Mouse (Mus musculus) limb, embryonic 11.5 days (tissue): Measurements from ENCODE around the gene Gnb1l. TPM values are rescaled to one million over a fixed set of nuclear protein-coding genes. Genes with fewer than 3 reads are reported as not detected.

ENCODE experiments used
- ATAC-seq: fragments of 200-750 bp; cut with Nextera tagmentation; 2 replicates; pipeline ENCODE4 v1.8.0; 2017; ENCODE audit warnings: low read depth; ENCODE audit not compliant: insufficient number of reproducible peaks, low FRiP score, low TSS enrichment
- DNase-seq: peaks from one replicate; pipeline ENCODE4 v3.0.0-alpha.2; 2015; ENCODE audit warnings: low spot score
- H3K27ac ChIP-seq: fragments of 300-500 bp; sonication (generic); replicated peaks from 2 replicates; pipeline ENCODE4 v1.5.1; 2014; ENCODE audit warnings: low read depth, mild to moderate bottlenecking, low read length
- H3K27me3 ChIP-seq: fragments of 300-500 bp; sonication (generic); 2 replicates; pipeline ENCODE4 v1.6.1; 2014; ENCODE audit warnings: mild to moderate bottlenecking, low read length, mixed read lengths; ENCODE audit not compliant: control insufficient read depth, insufficient read depth
- H3K36me3 ChIP-seq: fragments of 300-500 bp; sonication (generic); 2 replicates; pipeline ENCODE4 v1.6.1; 2014; ENCODE audit warnings: mild to moderate bottlenecking, low read length, moderate library complexity, mixed read lengths; ENCODE audit not compliant: control insufficient read depth, insufficient read depth
- H3K4me1 ChIP-seq: fragments of 300-500 bp; sonication (generic); 2 replicates; pipeline ENCODE4 v1.6.1; 2014; ENCODE audit warnings: low read length, mixed read lengths; ENCODE audit not compliant: control insufficient read depth, insufficient read depth
- H3K4me2 ChIP-seq: fragments of 300-500 bp; sonication (generic); 2 replicates; pipeline ENCODE4 v1.6.1; 2014; ENCODE audit warnings: low read depth, mild to moderate bottlenecking, moderate library complexity; ENCODE audit not compliant: severe bottlenecking
- H3K4me3 ChIP-seq: fragments of 300-500 bp; sonication (generic); 2 replicates; pipeline ENCODE4 v1.5.1; 2014; ENCODE audit warnings: low read depth, low read length
- H3K9ac ChIP-seq: fragments of 300-500 bp; sonication (generic); 2 replicates; pipeline ENCODE4 v1.6.1; 2014; ENCODE audit warnings: mild to moderate bottlenecking, low read length
- H3K9me3 ChIP-seq: fragments of 300-500 bp; sonication (generic); 2 replicates; pipeline ENCODE4 v1.6.1; 2016; ENCODE audit warnings: low read length; ENCODE audit not compliant: control insufficient read depth
- WGBS: fragments of 180-500 bp; shearing (Covaris S2); extraction: QIAGEN DNeasy Blood & Tissue Kit; methylation state at CpG from one replicate; pipeline ENCODE4 v1.1.7; 2014; 5-methylcytosine and 5-hydroxymethylcytosine counted together
- polyA plus RNA-seq: library from polyadenylated mRNA; unstranded; fragments of >200 nt; fragmentation: Nextera tagmentation; extraction: Ambion mirVana; gene quantifications from 2 replicates; pipeline ENCODE4 v1.2.1, GENCODE M21; 2014

Gene Gnb1l
- polyA plus RNA-seq, 1 experiment from 2014 or later, result 18.6 TPM

DNA sequence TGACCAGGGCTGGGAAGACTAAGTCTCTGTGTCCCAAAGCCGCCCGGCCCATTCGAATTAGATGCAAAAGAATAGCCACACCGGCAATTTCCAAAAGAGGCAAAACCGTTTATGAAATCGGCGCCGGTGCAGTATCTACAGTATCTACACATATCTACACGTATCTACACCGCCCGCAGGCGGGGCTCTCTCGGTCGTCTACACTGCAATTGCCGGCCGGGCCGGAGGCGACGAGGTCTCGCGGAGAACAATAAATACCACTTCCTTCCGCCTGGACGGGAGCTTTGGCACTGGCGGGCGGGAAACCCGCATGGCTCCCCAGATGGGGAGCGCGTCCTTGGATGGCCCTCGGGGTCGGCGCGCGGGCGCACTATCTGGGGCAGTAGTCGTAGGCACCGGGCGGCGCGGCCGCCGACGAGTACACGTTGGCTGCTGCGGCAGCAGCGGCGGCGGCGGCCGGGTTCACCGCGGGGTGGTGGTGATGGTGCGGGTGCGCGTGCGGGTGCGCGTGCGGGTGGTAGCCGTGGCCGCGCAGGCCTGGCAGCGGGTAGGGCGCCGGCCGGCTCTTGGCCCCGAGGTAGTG, 83.2 kb downstream of the Gnb1l start:
- peak overlapping the region; percentile 42 for H3K4me2 ChIP-seq
- H3K4me3 ChIP-seq, result peak overlapping the region; percentile 23; the same call in 1 of the 2 replicates
- WGBS, result under 1% methylated on average over 49 of the region's 66 CpGs
- ATAC-seq (no peak), DNase-seq (peak; percentile 66)
- H3K9me3 ChIP-seq, result no peaks in the 10 kb centered on the region
- H3K9ac ChIP-seq, result 0 out of 2 replicates have a peak overlapping the region, but pooled peaks have one; percentile 30
- H3K27ac ChIP-seq, result no peak overlapping the region
- peaks cover 71% of the 10 kb centered on the region for H3K27me3 ChIP-seq
- H3K36me3 ChIP-seq, result no peaks in the 10 kb centered on the region
- H3K4me1 ChIP-seq, result peaks cover 14% of the 10 kb centered on the region

GRCm38 (mm10) chr16:18582426-18583148, 84.1 kb downstream of the Gnb1l start:
- DNase-seq (peak; percentile 65), ATAC-seq (no peak)
- Histone ChIP-seq H3K9ac (0 out of 2 replicates have a peak overlapping the region, but pooled peaks have one; percentile 30), H3K4me3 (peak overlapping the region; percentile 23), H3K9me3 (no peaks in the 10 kb centered on the region), H3K36me3 (no peaks in the 10 kb centered on the region), H3K4me1 (peaks cover 16% of the 10 kb centered on the region), H3K27ac (no peak overlapping the region), H3K4me2 (peak overlapping the region; percentile 42; the same call in 1 of the 2 replicates), H3K27me3 (peaks cover 73% of the 10 kb centered on the region)
- under 1% methylated on average over 62 of the region's 67 CpGs for WGBS

DNA sequence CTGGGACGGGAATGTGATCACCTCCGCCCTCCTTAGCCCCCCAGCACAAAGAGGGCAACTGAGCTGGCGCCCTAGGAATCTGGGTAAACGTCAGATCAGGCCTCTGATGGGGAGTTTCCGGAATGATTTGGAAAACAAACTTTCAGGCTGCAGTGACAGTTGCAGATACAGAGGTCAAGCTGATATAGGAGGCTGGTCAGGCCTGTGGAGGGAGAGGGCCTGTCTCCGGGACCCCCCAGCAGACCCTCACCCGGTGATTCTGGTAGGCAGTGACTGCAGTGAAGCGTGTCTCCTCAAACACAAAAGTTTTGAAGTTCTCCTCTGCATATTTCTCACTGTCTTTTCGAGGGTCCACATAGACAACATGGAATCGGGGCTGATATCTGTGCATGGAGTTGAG, 84.7 kb downstream of the Gnb1l start:
- Histone ChIP-seq H3K27ac (no peak overlapping the region), H3K27me3 (peaks cover 78% of the 10 kb centered on the region), H3K4me2 (no peak overlapping the region), H3K4me1 (peaks cover 21% of the 10 kb centered on the region), H3K36me3 (no peaks in the 10 kb centered on the region), H3K9me3 (no peaks in the 10 kb centered on the region), H3K4me3 (no peak overlapping the region; the same call in 1 of the 2 replicates), H3K9ac (no peak overlapping the region)
- ATAC-seq (no peak), DNase-seq (no peak)
- WGBS, result 10% methylated on average over 10 of the region's 10 CpGs

DNA sequence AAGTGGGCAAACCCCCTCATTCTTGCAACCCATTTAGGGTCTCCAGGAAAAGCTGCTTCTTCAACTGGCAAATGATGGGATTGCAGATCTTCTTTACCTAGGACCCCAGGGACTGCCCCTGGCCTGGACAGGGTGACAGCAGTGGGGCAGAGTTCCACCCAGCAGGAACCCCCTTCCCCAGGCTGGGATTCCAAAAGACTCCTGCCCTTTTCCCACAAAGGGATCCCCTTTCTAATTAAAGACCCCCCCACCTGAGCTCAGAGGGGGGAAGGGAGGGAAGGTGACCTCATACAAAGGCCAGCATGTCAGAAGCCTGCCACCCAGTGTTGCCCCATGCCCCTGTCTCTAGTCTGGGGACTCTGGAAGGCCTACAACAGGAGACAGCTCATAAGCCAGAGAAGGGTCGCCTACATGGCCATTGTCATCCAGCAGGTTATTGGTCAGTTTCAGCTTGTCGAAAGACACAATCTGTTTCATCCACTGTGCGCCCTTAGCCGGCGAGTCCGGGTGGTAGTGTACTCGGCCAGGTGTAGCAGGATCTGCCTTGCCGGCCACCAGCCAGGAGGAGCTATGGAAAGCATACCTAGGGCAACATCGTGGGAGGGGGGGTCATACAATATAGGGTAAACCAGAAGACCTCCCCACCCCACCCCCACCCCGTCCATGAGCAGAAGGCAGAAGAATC, 85.3 kb downstream of the Gnb1l start:
- no peaks in the 10 kb centered on the region for H3K36me3 ChIP-seq
- peaks cover 85% of the 10 kb centered on the region for H3K27me3 ChIP-seq
- WGBS, result 13% methylated on average over 10 of the region's 10 CpGs
- DNase-seq, result peak; percentile 36
- no peaks in the 10 kb centered on the region for H3K9me3 ChIP-seq
- H3K27ac ChIP-seq, result no peak overlapping the region
- ATAC-seq, result no peak
- H3K4me2 ChIP-seq, result no peak overlapping the region
- H3K4me3 ChIP-seq, result no peak overlapping the region
- no peak overlapping the region for H3K9ac ChIP-seq
- peaks cover 26% of the 10 kb centered on the region for H3K4me1 ChIP-seq

DNA sequence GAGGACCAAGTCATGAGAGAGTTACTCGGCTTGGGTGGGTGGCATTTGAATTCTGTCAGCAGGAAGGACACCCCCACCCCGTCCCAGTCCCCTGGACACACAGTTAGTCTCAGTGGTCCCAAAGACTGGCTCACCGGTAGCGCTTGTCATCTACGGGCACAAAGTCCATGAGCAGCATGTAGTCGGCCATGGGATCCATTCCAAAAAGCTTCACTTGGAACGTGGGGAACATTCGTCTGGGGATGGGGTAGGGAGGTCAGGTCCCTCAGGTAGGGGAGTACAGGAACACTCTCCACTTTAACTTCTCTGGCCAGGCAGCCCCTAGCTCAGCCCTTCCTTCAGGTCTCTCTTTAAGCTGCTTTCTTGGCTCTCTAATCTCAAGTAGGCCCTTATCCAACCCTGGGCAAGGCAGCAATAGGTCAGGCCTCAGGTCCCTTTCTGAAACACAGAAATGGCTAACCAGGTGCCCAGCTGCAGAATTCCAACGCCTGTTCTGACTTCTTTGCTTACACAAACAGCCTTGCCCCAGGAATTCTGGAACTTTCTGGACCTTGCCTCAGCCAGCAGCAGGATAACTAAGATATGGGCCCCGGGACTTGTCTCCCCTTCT, 86.5 kb downstream of the Gnb1l start:
- DNase-seq (peak; percentile 36), ATAC-seq (no peak)
- Histone ChIP-seq H3K9me3 (no peaks in the 10 kb centered on the region), H3K36me3 (no peaks in the 10 kb centered on the region), H3K9ac (no peak overlapping the region), H3K4me2 (peak overlapping the region; percentile 22; the same call in 1 of the 2 replicates), H3K27me3 (peaks cover 91% of the 10 kb centered on the region), H3K27ac (no peak overlapping the region), H3K4me1 (peaks cover 26% of the 10 kb centered on the region), H3K4me3 (peak overlapping the region; percentile 0)
- WGBS, result 11% methylated on average over 10 of the region's 10 CpGs

GRCm38 (mm10) chr16:18585676-18586075, 87.2 kb downstream of the Gnb1l start:
- H3K9ac ChIP-seq, result no peak overlapping the region
- H3K4me2 ChIP-seq, result peak overlapping the region; percentile 22; the same call in 1 of the 2 replicates
- peak; percentile 69 for DNase-seq
- H3K36me3 ChIP-seq, result no peaks in the 10 kb centered on the region
- peaks cover 91% of the 10 kb centered on the region for H3K27me3 ChIP-seq
- 5% methylated on average over 10 of the region's 10 CpGs for WGBS
- H3K27ac ChIP-seq, result no peak overlapping the region
- ATAC-seq, result no peak
- peaks cover 29% of the 10 kb centered on the region for H3K4me1 ChIP-seq
- peak overlapping the region; percentile 35 for H3K4me3 ChIP-seq
- no peaks in the 10 kb centered on the region for H3K9me3 ChIP-seq

GRCm38 (mm10) chr16:18586076-18586905, 87.8 kb downstream of the Gnb1l start:
- H3K4me2 ChIP-seq, result peak overlapping the region; percentile 80
- peak; percentile 73 for DNase-seq
- peak overlapping the region; percentile 59 for H3K9ac ChIP-seq
- peak overlapping the region; percentile 35 for H3K4me3 ChIP-seq
- H3K36me3 ChIP-seq, result no peaks in the 10 kb centered on the region
- no peaks in the 10 kb centered on the region for H3K9me3 ChIP-seq
- peaks cover 91% of the 10 kb centered on the region for H3K27me3 ChIP-seq
- no peak overlapping the region for H3K27ac ChIP-seq
- no peak for ATAC-seq
- under 1% methylated on average over 81 of the region's 83 CpGs for WGBS
- peaks cover 33% of the 10 kb centered on the region for H3K4me1 ChIP-seq
